Mouse (Mus musculus): Measurements from ENCODE around the gene Babam2.
"Not testable (repeated sequence)": the region's sequence is repeated elsewhere in the genome, so short reads cannot be mapped to it uniquely, and the experiment has no call there.

Gene Babam2

DNA sequence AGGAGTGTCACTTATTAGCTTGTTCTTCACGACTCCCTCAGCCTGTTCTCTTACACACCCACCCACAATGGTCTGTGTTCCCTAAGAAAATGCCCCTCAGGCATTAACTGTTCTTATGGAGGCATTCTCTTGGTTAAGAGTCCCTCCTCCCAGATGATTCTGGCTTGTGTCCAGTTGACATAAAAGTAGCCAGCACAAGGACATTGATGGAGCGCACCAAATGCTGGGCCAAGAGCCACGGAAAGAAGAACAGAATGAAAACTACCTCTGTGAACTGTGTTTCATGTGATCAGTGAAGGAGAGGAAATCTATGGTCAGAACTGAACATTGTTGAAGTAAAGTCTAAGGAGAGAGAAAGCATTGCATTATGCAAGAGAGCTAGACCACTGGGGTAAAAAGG is 89.7 kb downstream of the Babam2 start:
- DNase-seq (ENCODE audit: low spot score), result no peak

DNA sequence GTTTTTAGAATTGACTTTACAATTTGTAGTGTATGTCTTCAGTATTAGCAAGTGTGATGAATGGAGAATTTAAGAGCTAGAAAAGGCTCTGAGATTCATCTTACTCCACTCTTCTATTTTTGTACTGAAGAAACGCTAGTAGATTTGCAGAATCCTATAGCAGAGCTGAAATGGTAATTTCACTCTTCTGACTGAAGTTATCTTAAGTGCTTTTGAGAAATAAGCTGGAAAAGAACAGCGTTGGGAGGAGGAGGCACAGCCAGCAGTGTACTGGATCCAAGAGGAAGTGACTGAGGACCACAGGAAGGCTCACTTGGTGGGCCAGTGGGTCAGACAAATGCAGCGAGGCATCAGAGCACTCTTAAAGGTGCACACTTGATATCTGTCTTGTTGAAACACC is 90.1 kb downstream of the Babam2 start:
- DNase-seq (ENCODE audit: low spot score), result no peak

DNA sequence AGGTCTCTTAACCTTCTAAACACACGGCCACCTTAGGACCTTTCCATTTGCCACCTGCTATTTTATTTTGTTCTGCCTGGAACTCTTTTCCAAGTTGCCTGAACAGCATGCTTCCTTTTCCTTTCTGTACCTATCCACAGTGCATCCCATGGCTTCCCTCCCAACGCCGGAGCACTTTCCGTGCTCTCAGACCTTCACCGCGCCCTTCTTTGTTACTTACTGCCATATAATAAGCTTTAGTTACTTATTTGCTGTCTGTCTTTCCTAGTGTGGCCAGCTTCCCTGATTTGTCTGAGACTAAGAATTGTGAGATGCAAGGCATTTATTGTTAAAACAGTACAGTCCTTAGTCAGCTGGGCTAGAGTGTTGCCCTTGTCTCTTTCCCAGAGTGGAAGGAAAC is 94.9 kb downstream of the Babam2 start:
- DNase-seq (ENCODE audit: low spot score), result no peak

- DNase-seq (ENCODE audit: low spot score), result no peak
Measured at GRCm38 (mm10) chr5:31792863-31793262, 95.4 kb downstream of the Babam2 start.

GRCm38 (mm10) chr5:31795414-31795813 is 97.9 kb downstream of the Babam2 start:
- no peak for DNase-seq (ENCODE audit: low spot score)

DNA sequence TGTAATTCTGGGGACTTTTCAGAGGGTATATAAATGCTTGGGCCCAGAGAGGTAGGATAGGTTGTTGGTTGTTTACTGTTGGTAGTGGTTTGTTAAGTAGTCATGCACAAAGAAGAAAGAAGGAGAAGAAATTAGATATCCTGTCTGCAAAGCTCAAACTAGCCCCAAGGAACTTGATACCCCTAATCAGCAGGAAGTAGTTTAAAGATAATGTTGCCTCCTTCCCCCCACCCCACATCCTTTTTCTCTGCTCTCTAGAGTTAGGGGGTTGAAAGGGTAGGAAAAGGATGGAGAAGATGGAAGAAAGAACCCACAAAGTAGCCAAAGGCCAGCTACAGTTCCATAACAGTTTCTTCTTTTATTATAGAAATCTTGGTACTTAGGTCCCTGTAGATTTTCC is 99.5 kb downstream of the Babam2 start:
- DNase-seq (ENCODE audit: low spot score), result no peak

- not testable (repeated sequence) for DNase-seq (ENCODE audit: low spot score)
Measured at GRCm38 (mm10) chr5:31804211-31804610, 106.7 kb downstream of the Babam2 start.

GRCm38 (mm10) chr5:31804751-31805150 is 107.3 kb downstream of the Babam2 start:
- no peak for DNase-seq (ENCODE audit: low spot score)

- DNase-seq (ENCODE audit: low spot score), result no peak
Measured at GRCm38 (mm10) chr5:31807312-31807711, 109.8 kb downstream of the Babam2 start.

DNA sequence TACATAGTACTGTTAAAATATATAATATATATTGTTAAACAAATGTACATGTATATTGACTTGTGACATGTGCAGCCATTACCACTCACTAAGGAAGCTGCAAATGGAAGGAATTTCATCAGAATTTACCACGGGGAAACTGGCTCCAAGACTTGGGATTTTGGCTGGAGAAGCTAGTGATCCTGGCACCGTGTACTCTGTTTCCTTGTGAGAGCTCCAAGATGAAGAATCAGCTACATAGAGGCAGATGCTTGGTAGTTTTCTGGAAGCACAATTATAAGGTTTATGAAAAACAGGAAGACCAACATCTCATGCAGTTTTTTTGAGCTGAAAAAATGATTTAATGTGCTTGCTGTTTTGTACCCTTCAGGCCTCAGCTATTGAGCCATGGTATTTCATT is 110.8 kb downstream of the Babam2 start:
- DNase-seq (ENCODE audit: low spot score), result no peak

DNA sequence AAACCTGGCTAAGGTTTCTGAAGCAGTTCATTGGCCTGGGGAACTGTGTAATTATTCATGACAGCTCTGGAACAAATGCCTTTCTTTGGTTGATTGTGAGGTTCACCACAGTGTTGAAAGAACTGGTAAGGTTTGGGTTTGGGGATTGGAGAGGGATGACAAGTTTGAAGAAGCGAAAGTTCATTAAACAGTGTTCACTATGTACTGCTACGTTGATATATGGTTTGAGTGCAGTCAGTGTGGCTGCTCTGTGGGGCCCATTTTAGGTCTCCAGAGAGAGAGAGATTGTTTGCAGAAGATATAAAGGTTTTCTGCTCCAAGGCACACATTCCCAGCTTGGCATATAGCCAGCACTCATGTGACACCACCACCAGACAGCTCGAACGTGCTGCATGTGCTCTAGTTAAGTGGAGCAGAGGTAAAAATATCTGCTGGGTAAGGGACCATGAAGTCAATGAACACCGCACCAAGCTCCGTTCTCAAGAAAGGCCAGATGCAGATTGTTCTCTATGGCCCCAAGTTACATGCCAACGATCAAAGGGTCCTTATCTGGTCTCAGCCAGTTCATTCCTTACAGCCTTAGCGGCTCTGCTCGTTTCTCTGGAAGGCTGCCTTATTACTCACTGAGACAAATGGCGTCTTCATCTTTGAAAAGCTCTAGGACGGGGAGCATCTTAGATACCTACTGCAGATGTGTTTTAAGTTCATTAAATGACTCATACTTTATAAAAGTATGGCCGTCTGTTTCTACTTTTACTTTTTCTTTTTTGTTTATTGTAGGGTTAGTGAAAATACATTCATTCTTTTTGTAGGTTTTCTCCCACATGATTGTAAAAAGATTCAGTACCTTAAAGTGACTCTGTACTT is 113.5 kb downstream of the Babam2 start:
- DNase-seq (ENCODE audit: low spot score), result no peak

DNA sequence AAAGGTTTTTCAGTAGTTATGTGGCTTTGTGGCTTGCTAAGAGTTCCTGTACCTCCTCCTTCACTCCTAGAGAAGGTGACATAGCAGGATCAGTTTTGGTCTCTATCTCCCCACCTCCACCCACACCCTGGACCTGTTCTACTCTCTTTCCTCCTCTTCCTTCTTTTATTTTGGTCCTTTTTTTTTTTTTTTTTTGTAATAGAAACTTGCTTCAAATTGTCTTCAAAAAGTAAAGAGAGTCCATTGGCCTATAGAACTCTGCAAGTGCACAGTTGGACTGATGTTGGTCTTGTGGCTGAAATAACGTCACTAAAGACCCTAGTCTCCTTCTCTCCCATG is 114.1 kb downstream of the Babam2 start:
- DNase-seq (ENCODE audit: low spot score), result no peak

DNA sequence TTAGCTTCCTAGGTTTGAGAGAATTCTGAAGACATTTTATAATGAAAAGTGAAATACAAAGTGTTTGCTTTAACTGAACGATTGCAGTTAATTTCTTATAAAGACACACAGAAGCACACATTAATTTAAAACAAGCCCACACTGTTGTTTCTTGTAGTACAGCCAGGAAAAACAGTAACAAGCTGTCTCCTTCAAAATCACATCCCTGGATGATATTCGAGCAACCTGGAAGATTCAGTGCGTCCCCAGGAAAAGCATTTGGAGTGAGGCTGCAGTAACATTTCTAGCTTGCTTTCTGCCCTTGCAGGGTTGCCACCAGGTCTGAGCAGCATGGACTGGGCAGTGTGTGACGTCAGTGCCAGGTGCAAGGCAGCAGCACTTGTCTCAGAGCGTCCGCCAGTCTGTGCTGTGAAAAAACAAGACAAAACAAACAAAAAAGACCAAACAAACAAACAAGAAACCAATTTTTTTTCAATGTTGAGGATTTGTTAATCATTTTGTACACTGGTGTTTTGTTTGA is 115.7 kb downstream of the Babam2 start:
- DNase-seq (ENCODE audit: low spot score), result no peak

GRCm38 (mm10) chr5:31814068-31814467 is 116.6 kb downstream of the Babam2 start:
- DNase-seq (ENCODE audit: low spot score), result no peak

DNA sequence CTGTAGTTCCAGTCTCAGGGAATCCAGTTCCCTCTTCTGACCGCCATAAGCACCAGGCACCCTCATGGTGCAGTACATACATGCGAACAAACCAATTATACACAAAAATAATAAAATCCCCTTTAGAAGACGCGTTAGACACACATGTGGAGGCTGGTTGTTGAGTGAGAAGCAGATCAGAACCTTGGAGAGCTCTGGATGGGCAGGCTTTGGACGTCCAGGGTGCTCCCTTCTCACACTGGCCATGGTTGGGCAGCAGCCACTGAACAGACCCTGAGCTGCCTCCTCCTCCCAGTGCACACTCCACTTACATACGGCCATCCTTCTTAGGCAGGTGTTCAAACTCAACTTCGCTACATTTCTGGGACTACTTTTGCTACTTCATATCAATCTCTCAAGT is 117.6 kb downstream of the Babam2 start:
- DNase-seq (ENCODE audit: low spot score), result no peak

- DNase-seq (ENCODE audit: low spot score), result no peak
Measured at GRCm38 (mm10) chr5:31816082-31816481, 118.6 kb downstream of the Babam2 start.

DNA sequence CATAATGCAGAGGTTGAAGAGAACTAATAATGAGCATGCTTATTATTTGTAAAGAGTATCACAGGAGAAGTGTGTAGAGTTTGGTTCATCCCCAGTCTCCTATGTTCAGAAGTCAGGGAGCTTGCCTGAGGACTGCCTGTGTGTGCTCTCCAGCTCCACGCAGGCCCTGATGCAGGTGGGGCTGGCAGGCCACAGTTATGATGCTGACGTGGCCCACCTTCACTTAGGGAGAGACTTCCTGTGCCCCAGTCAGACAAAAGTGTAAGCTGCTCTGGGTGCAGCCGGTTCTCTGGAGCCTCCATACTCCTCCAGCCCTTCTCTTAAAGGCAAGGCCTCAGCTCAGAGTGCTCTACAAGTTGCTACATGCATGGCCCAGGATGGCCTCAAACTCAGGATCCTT is 123.3 kb downstream of the Babam2 start:
- no peak for DNase-seq (ENCODE audit: low spot score)

GRCm38 (mm10) chr5:31821204-31821603 is 123.7 kb downstream of the Babam2 start:
- DNase-seq (ENCODE audit: low spot score), result no peak

- no peak for DNase-seq (ENCODE audit: low spot score)
Measured at GRCm38 (mm10) chr5:31823673-31824072, 126.2 kb downstream of the Babam2 start.

- DNase-seq (ENCODE audit: low spot score), result no peak
Measured at GRCm38 (mm10) chr5:31824126-31824525, 126.6 kb downstream of the Babam2 start.

GRCm38 (mm10) chr5:31827304-31827703 is 129.8 kb downstream of the Babam2 start:
- DNase-seq (ENCODE audit: low spot score), result no peak

DNA sequence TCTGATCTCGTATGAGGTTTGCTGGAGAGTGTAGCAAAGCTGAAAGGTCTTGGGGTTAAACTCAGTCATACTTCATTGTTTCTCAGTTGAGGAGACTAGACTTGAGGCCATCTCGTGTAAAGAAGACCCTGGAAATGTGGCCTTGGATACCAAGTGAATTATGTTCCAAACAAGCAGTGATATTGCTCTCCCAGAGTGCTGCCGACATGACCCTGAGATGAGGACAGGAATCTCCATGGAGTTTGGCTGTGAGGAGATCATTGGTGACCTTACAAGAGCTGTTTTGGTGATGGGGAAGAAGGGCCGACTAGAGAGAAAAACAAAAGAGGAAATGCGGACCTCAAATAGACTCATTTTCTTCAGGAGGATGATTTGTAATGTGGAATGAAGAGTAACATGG is 130.4 kb downstream of the Babam2 start:
- no peak for DNase-seq (ENCODE audit: low spot score)

DNA sequence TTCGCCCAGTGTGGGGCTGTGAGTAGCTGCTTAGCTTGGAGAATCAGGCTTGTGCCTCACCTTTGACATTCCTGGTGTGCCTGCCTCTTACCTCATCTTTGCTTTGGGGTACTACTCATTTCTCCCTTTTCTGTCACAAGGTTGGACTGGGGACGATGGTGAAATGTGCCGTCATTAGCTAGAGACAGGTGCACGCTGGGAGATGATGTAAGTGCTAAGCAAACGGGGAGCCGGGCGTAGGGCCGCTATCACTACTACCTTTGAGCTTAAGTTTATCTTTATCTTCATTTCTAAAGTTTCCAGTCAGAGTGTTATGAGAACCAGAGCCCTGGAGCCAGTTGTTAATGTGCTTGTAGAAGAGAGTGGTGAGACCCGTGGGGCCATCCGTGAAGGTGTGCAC is 131.3 kb downstream of the Babam2 start:
- no peak for DNase-seq (ENCODE audit: low spot score)

GRCm38 (mm10) chr5:31829588-31829987 is 132.1 kb downstream of the Babam2 start:
- no peak for DNase-seq (ENCODE audit: low spot score)
